Mouse (Mus musculus): Measurements from ENCODE around the gene Rxfp4. TPM values are rescaled to one million over a fixed set of nuclear protein-coding genes. Genes with fewer than 3 reads are reported as not detected.
"Not testable (repeated sequence)": the region's sequence is repeated elsewhere in the genome, so short reads cannot be mapped to it uniquely, and the experiment has no call there.

Gene Rxfp4
- total RNA-seq, 2 experiments from 2014 or later: not detected

DNA sequence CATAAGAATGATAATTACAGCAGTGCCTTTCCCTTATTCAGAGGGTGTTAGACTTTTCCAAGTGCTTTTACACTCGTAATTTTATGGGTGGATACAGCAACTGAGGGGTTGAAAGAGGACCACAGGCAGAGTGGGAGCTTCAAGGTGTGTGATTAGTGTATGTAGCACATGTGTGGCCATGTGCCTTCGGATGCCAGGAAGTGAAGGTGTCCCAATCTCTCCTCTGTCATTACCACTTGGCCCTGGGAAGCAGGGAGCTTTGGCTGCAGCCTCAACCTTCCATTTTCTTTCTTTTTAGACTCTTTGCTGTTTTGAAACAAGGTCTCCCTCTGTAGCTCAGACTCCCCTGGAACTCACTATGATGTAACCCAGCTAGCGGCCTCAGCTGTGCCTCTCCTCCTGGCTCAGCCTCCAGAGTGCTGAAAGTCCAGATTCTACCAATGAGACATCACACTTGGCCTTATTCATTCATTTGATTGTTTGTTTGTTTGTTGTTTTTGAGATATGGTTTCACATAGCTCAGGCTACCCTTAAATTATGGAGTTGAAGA lies 35.9 kb downstream of the Rxfp4 start:
- no peak for ATAC-seq (replicated peaks; ENCODE audit: poor library complexity)

DNA sequence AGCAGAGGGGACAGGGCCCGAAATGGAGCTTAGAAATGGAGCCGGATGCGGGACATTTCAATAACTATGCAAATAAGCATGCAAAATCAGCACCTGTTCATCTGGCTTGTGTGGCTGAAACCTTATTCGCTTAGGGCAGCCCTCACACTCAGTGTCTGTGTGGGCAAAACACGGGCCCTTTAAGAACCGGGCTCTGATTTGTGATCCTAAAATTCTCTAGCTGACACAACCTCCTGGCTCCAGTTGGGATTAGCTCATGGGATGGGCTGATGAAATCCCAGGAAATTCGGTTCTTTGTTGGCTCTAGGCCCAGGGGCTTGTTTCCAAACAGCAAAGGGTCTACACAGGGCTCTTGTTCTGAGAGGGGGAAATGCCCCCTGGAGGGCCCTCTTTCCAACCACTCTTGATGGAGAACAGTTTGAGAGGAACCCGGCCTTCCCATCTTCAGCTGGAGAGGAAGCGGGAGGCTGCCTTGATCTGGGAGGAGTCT lies 37.0 kb downstream of the Rxfp4 start:
- no peak for ATAC-seq (replicated peaks; ENCODE audit: poor library complexity)

- ATAC-seq (replicated peaks; ENCODE audit: poor library complexity): no peak
Observed at GRCm38 (mm10) chr3:88615117-88615516, 37.8 kb downstream of the Rxfp4 start.

- no peak for ATAC-seq (replicated peaks; ENCODE audit: poor library complexity)
Observed at GRCm38 (mm10) chr3:88614418-88614817, 38.5 kb downstream of the Rxfp4 start.

GRCm38 (mm10) chr3:88609066-88609465 lies 43.9 kb downstream of the Rxfp4 start:
- no peak for ATAC-seq (replicated peaks; ENCODE audit: poor library complexity)

DNA sequence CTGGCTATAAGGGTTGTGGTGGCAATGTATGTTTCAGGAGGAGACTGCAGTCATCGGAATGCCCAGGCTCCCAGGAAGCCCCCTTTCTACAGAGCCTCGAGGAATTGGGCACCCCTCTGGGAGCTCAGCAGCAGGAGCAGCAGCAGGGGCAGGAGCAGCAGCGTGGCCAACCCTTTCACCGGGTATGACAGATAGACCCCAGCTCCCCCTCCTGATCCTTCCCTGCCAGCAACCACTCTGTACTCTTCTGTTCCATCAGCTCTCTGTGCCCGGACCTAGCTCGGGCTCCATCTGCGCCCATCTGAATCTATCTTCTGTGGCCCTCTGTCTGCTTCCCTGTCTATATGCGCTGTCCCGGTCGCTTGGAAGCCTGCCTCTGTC lies 45.2 kb downstream of the Rxfp4 start:
- ATAC-seq (replicated peaks; ENCODE audit: poor library complexity): peak; percentile 5; the same call in 1 of the 2 replicates

DNA sequence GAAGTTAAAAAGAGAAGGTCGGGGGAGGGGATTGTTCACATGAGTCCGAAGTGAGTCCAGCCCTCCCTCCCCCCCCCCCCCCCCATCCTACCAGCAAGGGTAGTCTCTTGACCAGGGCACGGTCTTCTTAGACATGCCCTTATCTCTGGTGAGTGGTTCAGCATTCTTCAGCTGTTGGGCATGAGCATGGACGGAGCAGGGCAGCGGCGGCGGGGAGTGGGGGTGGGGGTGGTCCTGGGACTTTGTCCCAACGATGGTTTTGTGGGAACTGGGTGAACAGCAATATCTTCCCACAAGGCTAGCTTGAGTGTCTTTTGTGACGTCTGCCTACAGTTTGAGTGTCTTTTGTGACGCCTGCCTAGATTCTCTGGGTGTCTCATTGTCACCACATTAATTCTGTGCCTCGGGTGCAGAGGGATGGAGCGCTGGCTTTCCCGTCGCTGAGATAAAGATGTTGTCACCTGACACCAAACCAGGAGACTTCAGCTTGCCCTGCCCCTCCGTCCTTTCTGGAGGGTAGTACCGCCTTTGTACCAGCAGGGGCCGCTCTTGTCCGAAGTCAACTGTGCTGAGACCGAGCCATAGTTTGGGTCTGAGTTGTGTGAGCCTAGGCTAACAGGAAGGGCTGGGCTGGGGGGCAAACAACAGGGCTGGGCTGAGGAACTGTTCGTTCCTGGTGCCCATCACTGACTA lies 45.7 kb downstream of the Rxfp4 start:
- peak; percentile 94 for ATAC-seq (replicated peaks; ENCODE audit: poor library complexity)

DNA sequence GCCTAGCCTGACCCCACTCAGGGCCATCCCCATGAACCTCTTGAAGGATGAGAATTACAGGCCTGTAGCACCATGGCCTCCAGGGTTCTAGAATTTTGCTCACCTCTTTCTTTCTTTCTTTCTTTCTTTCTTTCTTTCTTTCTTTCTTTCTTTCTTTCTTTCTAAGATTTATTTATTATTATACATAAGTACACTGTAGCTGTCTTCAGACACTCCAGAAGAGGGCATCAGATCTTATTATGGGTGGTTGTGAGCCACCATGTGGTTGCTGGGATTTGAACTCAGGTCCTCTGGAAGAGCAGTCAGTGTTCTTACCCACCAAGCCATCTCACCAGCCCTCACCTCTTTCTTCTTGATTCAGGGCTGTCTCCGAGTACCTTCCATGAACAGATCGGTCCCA lies 47.3 kb downstream of the Rxfp4 start, which contains the start of gene Arhgef2:
Gene Arhgef2 (plus strand): TSS at position 301 of the 400 bp plus-strand sequence.
- ATAC-seq (replicated peaks; ENCODE audit: poor library complexity): not testable (repeated sequence)

DNA sequence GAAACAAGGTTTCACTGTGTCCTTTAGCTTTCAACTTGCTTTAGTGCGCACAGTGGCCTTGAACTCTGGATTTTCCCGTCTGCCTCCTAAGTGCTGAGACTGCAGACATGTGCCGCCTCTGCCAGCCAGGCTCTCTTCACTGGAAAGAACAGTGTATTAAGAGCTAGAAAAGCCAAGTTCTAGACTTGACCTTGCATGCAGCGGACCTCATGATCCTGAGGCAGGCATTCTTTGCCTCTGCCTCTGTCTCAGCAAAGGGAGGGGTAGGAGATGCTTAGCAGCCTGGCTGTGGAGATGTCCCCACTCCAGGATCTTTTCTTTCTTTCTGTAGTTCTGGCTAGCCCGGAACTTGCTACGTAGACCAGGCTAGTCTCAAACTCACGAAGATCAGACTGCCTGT lies 48.1 kb downstream of the Rxfp4 start:
- ATAC-seq (replicated peaks; ENCODE audit: poor library complexity): no peak

GRCm38 (mm10) chr3:88603714-88604161 lies 49.2 kb downstream of the Rxfp4 start:
- ATAC-seq (replicated peaks; ENCODE audit: poor library complexity): peak; percentile 60

- ATAC-seq (replicated peaks; ENCODE audit: poor library complexity): no peak
Observed at GRCm38 (mm10) chr3:88602466-88602865, 50.5 kb downstream of the Rxfp4 start.

Other genes with a start within 250 kb of the Rxfp4 start
- 161 and 165 TPM in 2 replicates for gene Pmf1, start 242.8 kb downstream of the Rxfp4 start, total RNA-seq (2015)
- gene Pmf1, start 242.8 kb downstream of the Rxfp4 start, total RNA-seq (2017): 121 and 129 TPM in 2 replicates
- 10.3 and 11.1 TPM in 2 replicates for gene Slc25a44, start 228.0 kb downstream of the Rxfp4 start, total RNA-seq (2015)
- 16.2 and 17.9 TPM in 2 replicates for gene Slc25a44, start 228.0 kb downstream of the Rxfp4 start, total RNA-seq (2017)
- 32.7 and 43.1 TPM in 2 replicates for gene Sema4a, start 192.0 kb downstream of the Rxfp4 start, total RNA-seq (2015)
- gene Sema4a, start 192.0 kb downstream of the Rxfp4 start, total RNA-seq (2017): 25.9 and 39.4 TPM in 2 replicates
- 2.3 and 2.6 TPM in 2 replicates for gene Lmna, start 143.2 kb downstream of the Rxfp4 start, total RNA-seq (2015)
- 5.8 and 9.8 TPM in 2 replicates for gene Lmna, start 143.2 kb downstream of the Rxfp4 start, total RNA-seq (2017)
- 3.8 and 3.9 TPM in 2 replicates for gene Mex3a, start 120.7 kb downstream of the Rxfp4 start, total RNA-seq (2015)
- gene Mex3a, start 120.7 kb downstream of the Rxfp4 start, total RNA-seq (2017): 1.7 and 2.8 TPM in 2 replicates
- 0.17 TPM in 1 of 2 replicates, not detected in the other for gene Rab25, start 104.8 kb downstream of the Rxfp4 start, total RNA-seq (2015)
- gene Rab25, start 104.8 kb downstream of the Rxfp4 start, total RNA-seq (2017): 0.37 TPM in 1 of 2 replicates, not detected in the other
- gene Lamtor2, start 100.1 kb downstream of the Rxfp4 start, total RNA-seq (2015): 42.4 and 46.4 TPM in 2 replicates
- 93.9 and 115 TPM in 2 replicates for gene Lamtor2, start 100.1 kb downstream of the Rxfp4 start, total RNA-seq (2017)
- gene Ubqln4, start 99.4 kb downstream of the Rxfp4 start, total RNA-seq (2015): 42.0 and 49.7 TPM in 2 replicates
- 40.6 and 47.5 TPM in 2 replicates for gene Ubqln4, start 99.4 kb downstream of the Rxfp4 start, total RNA-seq (2017)
- 438 and 488 TPM in 2 replicates for gene Ssr2, start 77.3 kb downstream of the Rxfp4 start, total RNA-seq (2015)
- 213 and 253 TPM in 2 replicates for gene Ssr2, start 77.3 kb downstream of the Rxfp4 start, total RNA-seq (2017)
- 94.1 and 112 TPM in 2 replicates for gene Arhgef2, start 47.2 kb downstream of the Rxfp4 start, total RNA-seq (2015)
- 55.7 and 88.3 TPM in 2 replicates for gene Arhgef2, start 47.2 kb downstream of the Rxfp4 start, total RNA-seq (2017)
- gene Khdc4, start 32.7 kb upstream of the Rxfp4 start, total RNA-seq (2015): 47.3 and 47.4 TPM in 2 replicates
- 38.1 and 48.1 TPM in 2 replicates for gene Khdc4, start 32.7 kb upstream of the Rxfp4 start, total RNA-seq (2017)
- gene Rit1, start 63.7 kb upstream of the Rxfp4 start, total RNA-seq (2015): 13.3 and 19.8 TPM in 2 replicates
- gene Rit1, start 63.7 kb upstream of the Rxfp4 start, total RNA-seq (2017): 20.2 and 21.4 TPM in 2 replicates
- 1.1 and 1.5 TPM in 2 replicates for gene Syt11, start 122.0 kb upstream of the Rxfp4 start, total RNA-seq (2015)
- 0.54 and 1.0 TPM in 2 replicates for gene Syt11, start 122.0 kb upstream of the Rxfp4 start, total RNA-seq (2017)
- gene Gon4l, start 182.1 kb upstream of the Rxfp4 start, total RNA-seq (2015): 17.8 and 18.7 TPM in 2 replicates
- 25.2 and 35.8 TPM in 2 replicates for gene Gon4l, start 182.1 kb upstream of the Rxfp4 start, total RNA-seq (2017)